Mouse (Mus musculus) thymus, adult 2 months (tissue): ENCODE data around the gene I0C0044D17Rik. TPM values are rescaled to one million over a fixed set of nuclear protein-coding genes. Genes with fewer than 3 reads are reported as not detected.

ENCODE experiments used
- DNase-seq: peaks from one replicate; pipeline ENCODE4 v3.0.0; 2021
- H3K27ac ChIP-seq: fragments of 200-500 bp; 2 replicates; pipeline ENCODE4 v1.5.1; 2012; ENCODE audit warnings: low read length, control low read depth; ENCODE audit not compliant: control insufficient read depth, insufficient read depth
- H3K27me3 ChIP-seq: fragments of 200-500 bp; 2 replicates; pipeline ENCODE4 v1.6.1; 2012; ENCODE audit warnings: mild to moderate bottlenecking, low read length, moderate library complexity, mixed read lengths; ENCODE audit not compliant: control insufficient read depth, insufficient read depth
- H3K36me3 ChIP-seq: fragments of 200-500 bp; 2 replicates; pipeline ENCODE4 v1.6.1; 2012; ENCODE audit warnings: mild to moderate bottlenecking, low read length, moderate library complexity; ENCODE audit not compliant: control insufficient read depth, insufficient read depth
- H3K4me1 ChIP-seq: fragments of 200-500 bp; replicated peaks from 2 replicates; pipeline ENCODE4 v1.6.1; 2012; ENCODE audit warnings: low read length; ENCODE audit not compliant: control insufficient read depth, insufficient read depth
- H3K4me3 ChIP-seq: fragments of 200-500 bp; 2 replicates; pipeline ENCODE4 v1.5.1; 2012; ENCODE audit warnings: mild to moderate bottlenecking, low read length, control low read depth, moderate library complexity; ENCODE audit not compliant: control insufficient read depth, insufficient read depth
- CTCF ChIP-seq: fragments of 200-500 bp; IDR thresholded peaks from 2 replicates; pipeline ENCODE4 v1.5.1; 2012; ENCODE audit warnings: mild to moderate bottlenecking, control low read depth, low read length, moderate library complexity, borderline replicate concordance; ENCODE audit not compliant: control insufficient read depth, poor library complexity, insufficient read depth; ENCODE audit errors: extremely low read depth
- POLR2A ChIP-seq: fragments of 200-500 bp; IDR thresholded peaks from 2 replicates; pipeline ENCODE4 v1.6.1; 2012; ENCODE audit warnings: mild to moderate bottlenecking, low read length, control low read depth, moderate library complexity; ENCODE audit not compliant: control insufficient read depth, poor library complexity, insufficient read depth; ENCODE audit errors: extremely low read depth
- WGBS: fragments of 180-500 bp; shearing (Covaris S2); methylation state at CpG from one replicate; pipeline ENCODE4 v1.1.7; 2018; 5-methylcytosine and 5-hydroxymethylcytosine counted together
- polyA plus RNA-seq: library from polyadenylated mRNA; depleted of rRNA; stranded (reverse); fragments of >200 nt; gene quantifications from 2 replicates; pipeline ENCODE4 v1.2.3, GENCODE M21; 2012

The I0C0044D17Rik gene
- polyA plus RNA-seq, 1 experiment, result not detected

DNA sequence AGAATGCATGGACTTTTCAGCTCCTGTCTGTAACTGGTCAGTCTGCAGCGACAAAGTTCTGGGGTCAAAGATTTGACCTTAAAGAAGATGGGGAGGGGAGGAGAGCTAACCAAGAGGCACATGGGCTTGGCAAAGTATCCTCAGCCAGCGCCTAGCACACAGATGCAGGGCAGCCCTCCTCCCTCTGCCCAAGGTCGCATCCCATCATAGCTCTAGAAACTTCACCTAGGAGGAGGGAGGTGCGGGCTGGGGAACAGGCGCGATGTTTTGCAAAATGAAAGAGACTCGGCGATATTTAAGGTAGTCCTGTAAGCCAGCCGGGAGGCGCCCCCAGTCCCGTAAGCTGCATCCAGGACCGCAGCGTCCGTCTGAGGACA, 6.8 kb downstream of the I0C0044D17Rik start:
- Histone ChIP-seq H3K4me1 (peaks cover 2% of the 10 kb centered on the region; the same call in 1 of the 2 replicates), H3K27me3 (peaks cover 12% of the 10 kb centered on the region), H3K36me3 (no peaks in the 10 kb centered on the region), H3K4me3 (peak overlapping the region; percentile 22; the same call in 1 of the 2 replicates), H3K27ac (no peak overlapping the region)
- TF ChIP-seq POLR2A, result no peak
- no peak for TF ChIP-seq CTCF
- no peak for DNase-seq
- 6% methylated on average over 14 of the region's 14 CpGs for WGBS

DNA sequence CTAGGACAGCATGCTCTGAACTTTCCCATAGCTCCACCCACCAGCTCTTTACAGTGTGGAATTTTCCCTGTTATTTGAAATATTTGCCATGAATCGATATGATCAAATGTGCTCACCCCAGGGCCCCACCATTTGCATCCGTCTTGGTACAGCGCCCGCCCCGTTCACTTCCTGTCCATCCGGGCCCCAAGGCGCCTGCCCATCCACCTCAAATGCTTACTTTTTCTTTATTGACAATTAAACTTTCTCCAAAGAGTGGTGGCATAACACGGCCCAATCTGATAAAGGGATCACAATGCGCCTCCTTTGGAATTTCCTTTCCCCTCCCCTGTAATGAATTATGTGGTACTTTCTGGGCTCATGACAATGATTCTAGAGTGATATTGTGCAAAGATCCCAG, 17.3 kb downstream of the I0C0044D17Rik start:
- H3K36me3 ChIP-seq, result no peaks in the 10 kb centered on the region
- H3K27me3 ChIP-seq, result no peaks in the 10 kb centered on the region
- WGBS, result 76% methylated on average over 9 of the region's 9 CpGs
- H3K4me3 ChIP-seq, result no peak overlapping the region
- no peak for TF ChIP-seq CTCF
- H3K4me1 ChIP-seq, result no peaks in the 10 kb centered on the region
- DNase-seq, result no peak
- no peak overlapping the region for H3K27ac ChIP-seq

DNA sequence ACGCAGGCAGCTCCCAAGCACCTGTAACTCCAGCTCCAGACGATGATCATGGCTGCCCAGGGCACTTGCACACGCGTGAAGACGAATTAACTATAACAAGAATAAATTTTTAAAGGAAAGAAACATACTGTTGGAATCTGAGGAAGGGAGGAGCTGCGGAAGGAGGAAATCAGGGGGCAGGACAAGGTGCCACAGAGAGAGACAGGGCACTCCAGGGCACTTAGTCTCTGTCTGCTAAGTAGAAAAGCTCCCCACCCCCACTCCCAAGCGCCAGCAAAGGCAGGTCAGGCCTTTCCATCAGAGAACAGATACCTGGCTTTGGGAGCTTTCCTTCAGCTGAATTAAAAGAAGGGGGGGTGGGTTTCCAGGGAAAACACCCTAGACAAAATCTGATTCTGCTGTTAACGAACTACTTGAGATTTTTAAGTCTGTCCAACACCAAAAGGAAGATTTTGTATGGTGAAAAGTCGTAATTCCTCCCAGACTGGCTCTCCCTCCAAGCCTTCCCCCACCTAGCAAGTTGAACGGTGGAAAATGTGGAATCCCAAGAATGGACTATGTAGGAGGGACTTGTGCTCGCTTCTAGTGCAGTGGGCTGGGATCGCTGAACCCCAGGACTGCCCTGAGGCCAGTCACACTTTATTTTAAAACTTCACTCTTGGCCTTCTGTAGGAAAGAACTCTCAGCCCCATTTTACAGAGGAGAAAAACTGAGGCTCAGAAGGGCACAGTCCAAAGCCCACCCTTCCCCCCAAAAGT, 18.2 kb downstream of the I0C0044D17Rik start:
- DNase-seq, result no peak
- 86% methylated on average over 12 of the region's 12 CpGs for WGBS
- no peaks in the 10 kb centered on the region for H3K4me1 ChIP-seq
- no peaks in the 10 kb centered on the region for H3K36me3 ChIP-seq
- no peaks in the 10 kb centered on the region for H3K27me3 ChIP-seq
- H3K27ac ChIP-seq, result no peak overlapping the region
- TF ChIP-seq CTCF (no peak), POLR2A (no peak)
- no peak overlapping the region for H3K4me3 ChIP-seq

DNA sequence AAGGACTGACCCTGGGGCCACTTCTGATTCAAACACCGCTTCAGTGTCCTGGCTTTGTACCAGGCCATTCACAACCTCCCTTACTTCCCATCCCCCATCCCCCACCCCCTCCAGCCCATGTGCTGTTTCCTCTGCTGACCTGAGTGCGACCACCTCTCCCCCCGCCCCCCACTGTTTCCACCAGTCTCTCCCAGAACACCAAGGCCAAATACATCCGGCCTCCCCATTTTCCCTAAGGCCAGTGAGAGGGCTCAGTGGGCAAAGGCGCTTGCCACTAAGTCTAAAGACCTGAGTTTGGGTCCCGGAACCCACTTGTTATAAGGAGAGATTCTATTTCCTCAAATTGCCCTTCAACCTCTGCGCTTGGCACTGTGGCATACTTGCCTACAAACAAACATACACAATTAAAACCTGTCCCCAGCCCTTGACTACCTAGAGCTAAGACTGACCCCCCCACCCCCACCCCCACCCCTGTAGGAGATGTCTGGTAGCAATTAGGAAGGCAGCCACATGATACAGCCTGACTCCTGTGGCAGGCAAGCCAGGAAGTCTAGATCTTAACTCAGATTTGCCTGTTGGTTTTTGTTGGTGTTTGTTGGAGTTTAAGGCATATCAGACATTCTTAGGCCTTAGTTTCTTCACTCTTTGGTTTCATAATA, 19.0 kb downstream of the I0C0044D17Rik start:
- TF ChIP-seq CTCF, result no peak
- no peak for TF ChIP-seq POLR2A
- 92% methylated on average over 7 of the region's 7 CpGs for WGBS
- Histone ChIP-seq H3K27ac (no peak overlapping the region), H3K36me3 (no peaks in the 10 kb centered on the region), H3K27me3 (no peaks in the 10 kb centered on the region), H3K4me3 (no peak overlapping the region), H3K4me1 (no peaks in the 10 kb centered on the region)
- DNase-seq, result no peak

DNA sequence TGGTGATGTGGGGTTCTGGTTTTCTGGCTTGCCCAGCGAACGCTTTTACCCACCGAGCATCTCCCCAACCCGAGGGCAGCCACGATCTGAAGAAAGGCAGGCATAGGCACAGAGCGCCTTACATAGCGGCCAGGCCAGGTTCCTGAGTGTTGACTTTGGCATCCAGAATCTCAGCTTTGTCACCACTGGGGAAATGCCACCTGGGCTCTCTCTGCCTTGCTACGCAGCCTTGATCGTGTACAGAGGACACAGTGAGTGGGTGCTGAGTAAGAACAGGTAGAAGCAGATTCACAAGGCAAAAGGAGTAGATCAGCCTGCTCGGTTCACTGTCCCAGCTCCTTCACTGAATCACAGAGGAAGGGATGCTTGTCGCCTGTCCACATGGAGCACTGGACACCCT, 21.9 kb downstream of the I0C0044D17Rik start:
- 91% methylated on average over 11 of the region's 11 CpGs for WGBS
- no peaks in the 10 kb centered on the region for H3K36me3 ChIP-seq
- DNase-seq, result no peak

DNA sequence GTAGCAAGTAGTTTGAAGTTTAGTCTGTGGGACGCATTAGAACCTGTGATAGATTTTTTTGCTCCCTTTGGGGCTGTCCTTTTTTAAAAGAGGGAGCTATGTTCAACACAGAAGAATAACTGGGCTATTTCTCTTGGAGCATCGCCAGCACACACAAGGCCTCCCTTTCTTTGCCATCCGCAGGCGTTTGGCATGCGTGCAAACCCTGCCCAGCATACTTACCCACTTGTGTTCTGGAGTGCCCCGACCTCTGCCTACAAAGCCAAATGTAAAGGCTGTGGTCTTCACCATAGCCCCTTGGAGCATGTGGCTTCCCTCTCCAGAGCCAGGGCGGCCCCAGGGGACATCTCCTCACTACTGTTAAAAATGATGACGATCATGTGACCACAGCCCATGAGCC, 22.8 kb downstream of the I0C0044D17Rik start:
- H3K36me3 ChIP-seq, result no peaks in the 10 kb centered on the region
- no peak overlapping the region for H3K27ac ChIP-seq
- 93% methylated on average over 8 of the region's 8 CpGs for WGBS
- TF ChIP-seq POLR2A (no peak), CTCF (no peak)
- H3K4me3 ChIP-seq, result no peak overlapping the region
- H3K4me1 ChIP-seq, result no peaks in the 10 kb centered on the region
- no peaks in the 10 kb centered on the region for H3K27me3 ChIP-seq
- DNase-seq, result no peak

More for the DNA sequence above, 21.9 kb downstream of the I0C0044D17Rik start:
- Histone ChIP-seq H3K27ac (no peak overlapping the region), H3K4me1 (no peaks in the 10 kb centered on the region), H3K4me3 (no peak overlapping the region), H3K27me3 (no peaks in the 10 kb centered on the region)
- no peak for TF ChIP-seq POLR2A
- TF ChIP-seq CTCF, result no peak
